Mouse (Mus musculus) ovary, postnatal 14 days (tissue): ENCODE measurements around the gene Col15a1.
A peak's percentile ranks its signal among the peaks of the same experiment; 100 is the strongest.

Source experiments
- DNase-seq: peaks from one replicate; pipeline ENCODE4 v3.0.0; 2022; ENCODE audit warnings: low spot score

Gene Col15a1

GRCm38 (mm10) chr4:47272452-47273130 lies 64.6 kb downstream of the Col15a1 start:
- no peak for DNase-seq

- no peak for DNase-seq
These were observed 65.8 kb downstream of the Col15a1 start for GRCm38 (mm10) chr4:47273795-47274194.

DNA sequence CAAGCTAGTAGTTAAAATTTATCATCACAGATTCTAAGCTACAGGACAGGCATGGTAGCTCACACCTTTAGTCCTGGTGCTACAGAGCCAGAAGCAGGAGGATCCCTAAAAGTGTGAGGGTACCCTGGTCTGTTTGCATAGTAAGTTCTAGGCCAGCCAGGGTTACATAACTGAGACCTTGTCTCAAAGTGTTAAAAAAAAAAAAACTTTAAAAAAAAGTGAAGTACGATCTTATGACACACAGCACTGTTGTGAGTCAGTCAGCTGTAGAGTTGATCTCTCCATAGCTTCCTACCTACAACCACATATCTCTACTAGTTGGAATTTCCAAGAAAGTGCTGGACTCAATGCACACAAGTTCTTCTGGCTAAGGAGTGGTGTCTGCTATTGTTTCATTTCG lies 67.0 kb downstream of the Col15a1 start:
- no peak for DNase-seq

- DNase-seq: no peak
These were observed 70.4 kb downstream of the Col15a1 start for GRCm38 (mm10) chr4:47278397-47278796.

GRCm38 (mm10) chr4:47279085-47279707 lies 71.2 kb downstream of the Col15a1 start:
- DNase-seq: no peak

DNA sequence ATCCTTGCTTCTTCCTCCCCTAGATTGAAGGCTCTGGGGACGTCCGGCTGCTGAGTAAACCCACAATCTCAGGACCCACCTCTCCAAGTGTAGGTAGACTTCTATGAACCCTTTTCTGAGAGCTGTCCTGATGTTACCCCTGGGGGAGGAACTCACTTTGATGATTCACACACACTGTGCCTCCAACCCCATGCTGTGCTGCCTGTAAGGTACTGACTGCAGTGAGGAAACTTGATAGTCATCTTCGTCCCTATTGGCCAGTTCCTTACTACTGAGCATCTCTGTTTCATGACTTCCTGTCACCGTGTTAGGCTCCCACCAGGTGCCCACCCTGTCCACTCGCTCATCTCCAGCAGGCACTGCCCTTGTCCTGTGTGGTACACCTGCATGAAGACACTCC lies 72.2 kb downstream of the Col15a1 start:
- DNase-seq: no peak

- DNase-seq: no peak
These were observed 74.1 kb downstream of the Col15a1 start for GRCm38 (mm10) chr4:47281920-47282682.

DNA sequence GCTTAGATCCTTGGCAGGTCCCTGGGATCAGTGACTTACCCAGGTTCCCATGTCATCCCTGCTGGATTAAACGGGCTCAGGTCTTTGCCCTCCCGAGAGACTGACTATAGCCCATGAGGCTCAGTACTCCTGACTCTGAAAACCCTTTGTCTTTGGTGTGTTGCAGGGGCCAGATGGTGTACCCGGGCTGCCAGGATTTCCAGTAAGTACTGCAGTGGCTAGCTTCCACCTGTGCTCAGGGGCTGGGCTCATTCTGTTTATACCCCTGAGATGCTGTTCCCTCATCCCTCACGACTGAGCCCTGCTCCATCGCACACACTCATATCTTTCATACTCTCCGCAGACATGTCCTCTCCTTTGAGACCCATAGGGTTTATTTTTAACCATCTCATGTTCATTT lies 76.3 kb downstream of the Col15a1 start:
- no peak for DNase-seq

GRCm38 (mm10) chr4:47284874-47285273 lies 76.9 kb downstream of the Col15a1 start:
- no peak for DNase-seq

- DNase-seq: no peak
These were observed 78.7 kb downstream of the Col15a1 start for GRCm38 (mm10) chr4:47286599-47287147.

- no peak for DNase-seq
These were observed 79.5 kb downstream of the Col15a1 start for GRCm38 (mm10) chr4:47287468-47287867.

DNA sequence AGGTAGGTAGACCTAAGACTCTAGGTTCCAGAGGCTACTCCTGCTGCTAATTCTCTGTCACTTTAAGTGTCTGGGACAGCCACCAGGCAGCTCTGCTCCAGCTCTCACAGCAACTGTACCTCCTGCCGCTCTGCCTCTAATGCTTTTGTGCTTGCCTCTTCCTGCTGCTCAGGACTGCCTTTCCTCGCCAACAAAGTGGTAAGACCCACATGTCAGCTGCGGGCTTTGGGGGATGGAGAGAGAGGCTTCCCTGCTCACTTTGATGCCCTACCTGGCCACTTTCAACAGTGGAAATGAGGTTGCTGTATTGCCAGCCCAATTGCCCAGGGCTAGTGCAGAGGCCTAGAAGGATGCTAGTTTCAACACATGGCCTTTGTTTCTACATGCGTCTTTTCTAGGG lies 80.3 kb downstream of the Col15a1 start:
- DNase-seq: no peak

DNA sequence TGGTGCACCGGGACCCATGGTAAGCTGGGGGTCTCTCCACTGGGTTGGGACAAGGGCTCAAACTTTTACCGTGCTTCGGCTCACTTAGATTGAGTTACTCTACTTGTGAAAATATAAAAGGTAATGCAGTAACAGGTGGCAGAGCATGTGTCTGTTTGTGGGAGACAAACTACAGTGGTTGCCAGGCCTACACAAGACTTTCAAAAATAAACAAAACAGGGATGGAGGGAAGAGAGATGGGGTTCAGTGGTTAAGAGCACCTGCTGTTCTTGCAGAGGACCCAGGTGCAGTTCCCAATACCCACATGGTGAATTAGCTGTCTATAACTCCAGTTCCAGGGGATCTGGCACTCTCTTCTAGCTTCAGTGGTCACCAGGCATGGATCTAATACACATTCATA lies 81.6 kb downstream of the Col15a1 start:
- DNase-seq: no peak

- DNase-seq: no peak
These were observed 82.5 kb downstream of the Col15a1 start for GRCm38 (mm10) chr4:47290448-47290847.

- DNase-seq: no peak
These were observed 83.1 kb downstream of the Col15a1 start for GRCm38 (mm10) chr4:47291013-47291412.

DNA sequence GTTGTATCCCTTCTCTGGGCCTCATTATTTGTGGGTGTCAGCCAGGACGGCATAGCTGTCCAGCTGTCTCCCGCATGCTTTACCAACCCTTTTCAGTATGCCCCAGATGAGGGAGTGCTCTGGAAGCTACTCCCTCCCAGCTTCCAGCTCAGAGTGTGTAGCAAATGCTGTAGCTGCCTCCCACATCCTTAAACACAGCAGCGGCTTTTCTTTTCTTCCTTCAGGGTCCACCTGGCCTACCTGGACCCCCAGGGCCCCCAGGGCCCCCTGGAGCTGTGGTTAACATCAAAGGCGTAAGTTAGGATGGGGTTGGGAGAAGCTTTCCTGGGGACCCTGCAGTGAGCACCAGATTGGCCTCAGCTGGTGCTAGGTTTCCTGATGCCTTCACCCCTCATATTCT lies 85.0 kb downstream of the Col15a1 start:
- no peak for DNase-seq

DNA sequence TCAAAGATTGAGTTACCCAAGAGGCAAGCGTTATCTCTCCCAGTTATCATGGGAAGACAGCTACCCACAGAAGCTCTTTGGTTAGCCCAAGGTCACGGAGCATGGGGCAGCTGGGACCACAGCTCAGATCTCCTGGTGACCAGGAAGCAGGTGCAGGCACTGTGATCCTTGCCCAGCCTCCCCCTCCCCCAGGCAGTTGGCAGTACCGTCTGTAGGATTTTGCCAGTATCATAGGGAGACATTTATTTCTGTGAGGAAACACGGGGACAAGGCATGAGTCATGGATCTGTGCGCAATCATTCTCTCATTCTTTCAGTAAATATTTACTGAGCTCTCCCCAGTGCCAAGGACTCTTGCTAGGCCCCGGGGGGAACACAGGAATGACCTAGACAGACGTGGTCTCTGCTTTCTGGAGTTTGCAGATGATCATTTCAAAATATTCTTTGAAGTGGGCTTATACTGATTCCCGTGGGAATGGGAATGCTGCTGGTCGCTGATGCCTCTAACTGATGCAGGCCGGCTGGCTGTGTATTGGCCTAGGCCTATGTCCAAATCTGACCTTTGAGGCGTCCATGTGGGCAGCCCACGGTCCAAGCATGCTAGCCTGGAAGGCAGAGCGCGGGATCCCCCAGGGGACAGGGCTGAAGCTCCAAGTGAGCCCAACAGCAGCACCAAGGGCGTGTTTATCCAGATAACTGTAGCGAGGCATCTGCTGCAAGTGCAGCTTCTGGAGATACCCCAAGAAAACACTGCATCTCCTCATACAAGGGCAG lies 86.0 kb downstream of the Col15a1 start:
- peak; percentile 38 for DNase-seq

GRCm38 (mm10) chr4:47294544-47295070 lies 86.6 kb downstream of the Col15a1 start:
- no peak for DNase-seq

GRCm38 (mm10) chr4:47295547-47295946 lies 87.6 kb downstream of the Col15a1 start:
- peak; percentile 34 for DNase-seq

GRCm38 (mm10) chr4:47300701-47301100 lies 92.7 kb downstream of the Col15a1 start:
- DNase-seq: no peak

DNA sequence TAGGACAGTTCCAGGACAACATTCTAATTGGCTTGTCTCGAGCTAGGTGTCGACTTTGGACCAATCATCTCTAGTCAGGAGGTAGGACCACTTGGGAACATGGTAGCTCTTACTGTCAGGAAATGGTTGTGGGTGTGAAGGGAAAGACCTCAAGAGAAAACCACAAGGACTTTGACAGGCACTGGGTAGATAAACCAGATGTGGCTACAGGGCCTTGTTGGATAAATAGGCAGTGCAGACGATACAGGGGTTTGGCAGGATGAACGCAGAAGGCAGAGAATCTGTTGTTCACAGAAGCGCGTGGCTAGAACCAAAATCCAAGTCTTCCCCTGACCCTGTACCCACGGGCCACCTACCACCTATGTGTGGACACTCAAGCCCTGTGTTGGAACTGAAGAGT lies 94.6 kb downstream of the Col15a1 start:
- no peak for DNase-seq
